Mouse (Mus musculus) cerebellum, adult 2 months (tissue): Measurements from ENCODE around the gene Pik3r2.

ENCODE experiments used
- CTCF ChIP-seq: fragments of 200-500 bp; IDR thresholded peaks from 2 replicates; pipeline ENCODE4 v1.5.1; 2011; ENCODE audit warnings: low read depth, mild to moderate bottlenecking, control low read depth, low read length, moderate library complexity, borderline replicate concordance; ENCODE audit not compliant: insufficient read depth
- POLR2A ChIP-seq: fragments of 200-500 bp; IDR thresholded peaks from 2 replicates; pipeline ENCODE4 v1.6.1; 2011; ENCODE audit warnings: low read length, control low read depth, borderline replicate concordance; ENCODE audit not compliant: insufficient read depth

GRCm38 (mm10) chr8:70755661-70756475 lies 20.6 kb downstream of the Pik3r2 start:
- no peak for TF ChIP-seq CTCF
- TF ChIP-seq POLR2A: no peak
